Mouse (Mus musculus) myocyte (in vitro differentiated cells): ENCODE measurements around the gene Smyd3.

ENCODE experiments used
- CEBPB ChIP-seq: IDR thresholded peaks from 2 replicates; pipeline ENCODE4 v1.6.1; 2011; ENCODE audit warnings: mild to moderate bottlenecking, moderate library complexity; ENCODE audit not compliant: poor library complexity, insufficient read depth, severe bottlenecking
- E2F4 ChIP-seq: IDR thresholded peaks from one replicate; pipeline ENCODE4 v1.6.1; 2011; ENCODE audit warnings: mild to moderate bottlenecking, control low read depth, moderate library complexity; ENCODE audit not compliant: insufficient read depth
- POLR2A ChIP-seq: IDR thresholded peaks from one replicate; pipeline ENCODE4 v1.6.1; 2011; ENCODE audit warnings: low read depth, mild to moderate bottlenecking, control low read depth, moderate library complexity; ENCODE audit not compliant: insufficient read length
- POLR2AphosphoS2 ChIP-seq: IDR thresholded peaks from one replicate; pipeline ENCODE4 v1.6.1; 2011; ENCODE audit warnings: low read depth, control low read depth; ENCODE audit not compliant: insufficient read length
- REST ChIP-seq: IDR thresholded peaks from one replicate; pipeline ENCODE4 v1.6.1; 2011; ENCODE audit warnings: mild to moderate bottlenecking, control low read depth, moderate library complexity; ENCODE audit not compliant: insufficient read depth, insufficient read length
- SRF ChIP-seq: IDR thresholded peaks from one replicate; pipeline ENCODE4 v1.6.1; 2011; ENCODE audit warnings: low read depth; ENCODE audit not compliant: control insufficient read depth, insufficient read length
- TCF12 ChIP-seq: IDR thresholded peaks from one replicate; pipeline ENCODE4 v1.6.1; 2011; ENCODE audit warnings: mild to moderate bottlenecking, control low read depth; ENCODE audit not compliant: poor library complexity, insufficient read depth, severe bottlenecking
- USF1 ChIP-seq: IDR thresholded peaks from one replicate; pipeline ENCODE4 v1.6.1; 2011; ENCODE audit warnings: low read depth, mild to moderate bottlenecking, control low read depth, moderate library complexity

- TF ChIP-seq REST (no peak), USF1 (no peak), POLR2A (no peak), TCF12 (no peak), SRF (no peak), CEBPB (no peak), E2F4 (no peak), POLR2AphosphoS2 (no peak)
Observed at GRCm38 (mm10) chr1:179398639-179399038, 119.2 kb downstream of the Smyd3 start.
